Mouse (Mus musculus) adrenal gland, postnatal 0 days (tissue): ENCODE data around the gene Meis3. TPM values are rescaled to one million over a fixed set of nuclear protein-coding genes. Genes with fewer than 3 reads are reported as not detected.

Source experiments
- polyA plus RNA-seq: library from polyadenylated mRNA; unstranded; fragments of >200 nt; fragmentation: Nextera tagmentation; extraction: Ambion mirVana; gene quantifications from 2 replicates; pipeline ENCODE4 v1.2.1, GENCODE M21; 2015

Meis3 gene
- 25.0 and 35.2 TPM in 2 replicates for polyA plus RNA-seq

GRCm38 (mm10) chr7:16174597-16175541, at the start of gene Meis3:
TSS of gene Meis3 (plus strand) at chr7:16175090.

GRCm38 (mm10) chr7:16129421-16129845, 45.5 kb upstream of the Meis3 start, which contains the start of gene Slc8a2:
TSS of gene Slc8a2 (plus strand) at chr7:16129826.

GRCm38 (mm10) chr7:16221582-16222272, 46.8 kb downstream of the Meis3 start, which contains the start of gene Dhx34:
TSS of gene Dhx34 (minus strand) at chr7:16222037.

Other genes with a start within 250 kb of the Meis3 start
- gene Nop53, start 229.0 kb upstream of the Meis3 start, polyA plus RNA-seq: 130 and 169 TPM in 2 replicates
- 30.7 and 33.1 TPM in 2 replicates for gene Ehd2, start 207.5 kb upstream of the Meis3 start, polyA plus RNA-seq
- gene Bicra, start 127.2 kb upstream of the Meis3 start, polyA plus RNA-seq: 5.0 and 5.6 TPM in 2 replicates
- gene Zfp541, start 113.3 kb upstream of the Meis3 start, polyA plus RNA-seq: 0.04 TPM in 1 of 2 replicates, not detected in the other
- gene Napa, start 76.6 kb upstream of the Meis3 start, polyA plus RNA-seq: 112 and 151 TPM in 2 replicates
- gene Kptn, start 55.2 kb upstream of the Meis3 start, polyA plus RNA-seq: 20.5 and 26.0 TPM in 2 replicates
- gene Slc8a2, start 45.3 kb upstream of the Meis3 start, polyA plus RNA-seq: 0.04 and 0.19 TPM in 2 replicates
- 7.8 and 8.3 TPM in 2 replicates for gene Dhx34, start 46.9 kb downstream of the Meis3 start, polyA plus RNA-seq
- gene C5ar2, start 69.1 kb downstream of the Meis3 start, polyA plus RNA-seq: 0.29 and 0.66 TPM in 2 replicates
- 7.3 and 8.6 TPM in 2 replicates for gene C5ar1, start 84.5 kb downstream of the Meis3 start, polyA plus RNA-seq
- gene Inafm1, start 98.5 kb downstream of the Meis3 start, polyA plus RNA-seq: 38.6 and 39.9 TPM in 2 replicates
- gene Ccdc9, start 111.7 kb downstream of the Meis3 start, polyA plus RNA-seq: 15.6 and 19.1 TPM in 2 replicates
- 9.1 and 13.6 TPM in 2 replicates for gene Bbc3, start 133.3 kb downstream of the Meis3 start, polyA plus RNA-seq
- gene Sae1, start 212.7 kb downstream of the Meis3 start, polyA plus RNA-seq: 94.0 and 118 TPM in 2 replicates
- 8.8 and 9.7 TPM in 2 replicates for gene Zc3h4, start 225.8 kb downstream of the Meis3 start, polyA plus RNA-seq